Mouse (Mus musculus) intestine, embryonic 14.5 days (tissue): ENCODE results near the gene Rnf41. TPM values are rescaled to one million over a fixed set of nuclear protein-coding genes. Genes with fewer than 3 reads are reported as not detected.

ENCODE experiments used
- ATAC-seq: fragments of 200-750 bp; cut with Nextera tagmentation; replicated peaks from 2 replicates; pipeline ENCODE4 v1.8.0; 2017; ENCODE audit warnings: low read depth, moderate number of reproducible peaks, moderate TSS enrichment, moderate library complexity; ENCODE audit not compliant: low FRiP score, low TSS enrichment
- DNase-seq: peaks from one replicate; pipeline ENCODE4 v3.0.0-alpha.2; 2018; ENCODE audit warnings: low spot score
- H3K27ac ChIP-seq: fragments of 300-500 bp; sonication (generic); 2 replicates; pipeline ENCODE4 v1.5.1; 2014; ENCODE audit warnings: low read depth, mild to moderate bottlenecking, control low read depth
- H3K27me3 ChIP-seq: fragments of 300-500 bp; sonication (generic); replicated peaks from 2 replicates; pipeline ENCODE4 v1.6.1; 2014; ENCODE audit warnings: low read length, control low read depth; ENCODE audit not compliant: control insufficient read depth, insufficient read depth
- H3K36me3 ChIP-seq: fragments of 300-500 bp; sonication (generic); 2 replicates; pipeline ENCODE4 v1.6.1; 2014; ENCODE audit warnings: low read length, control low read depth; ENCODE audit not compliant: control insufficient read depth, insufficient read depth
- H3K4me1 ChIP-seq: fragments of 300-500 bp; sonication (generic); replicated peaks from 2 replicates; pipeline ENCODE4 v1.6.1; 2014; ENCODE audit warnings: low read length, control low read depth, mixed read lengths; ENCODE audit not compliant: control insufficient read depth, insufficient read depth
- H3K4me2 ChIP-seq: fragments of 300-500 bp; sonication (generic); 2 replicates; pipeline ENCODE4 v1.6.1; 2014; ENCODE audit warnings: low read length
- H3K4me3 ChIP-seq: fragments of 300-500 bp; sonication (generic); 2 replicates; pipeline ENCODE4 v1.5.1; 2014; ENCODE audit warnings: low read depth, low read length, control low read depth, mixed read lengths
- H3K9ac ChIP-seq: fragments of 300-500 bp; sonication (generic); 2 replicates; pipeline ENCODE4 v1.6.1; 2014; ENCODE audit warnings: mild to moderate bottlenecking, low read length
- H3K9me3 ChIP-seq: fragments of 300-500 bp; sonication (generic); 2 replicates; pipeline ENCODE4 v1.6.1; 2016; ENCODE audit warnings: low read length, control low read depth; ENCODE audit not compliant: control insufficient read depth
- WGBS: fragments of 180-500 bp; shearing (Covaris S2); extraction: QIAGEN DNeasy Blood & Tissue Kit; methylation state at CpG from one replicate; pipeline ENCODE4 v1.1.7; 2014; 5-methylcytosine and 5-hydroxymethylcytosine counted together
- polyA plus RNA-seq: library from polyadenylated mRNA; unstranded; fragments of >200 nt; fragmentation: Nextera tagmentation; extraction: Ambion mirVana; gene quantifications from 2 replicates; pipeline ENCODE4 v1.2.1, GENCODE M21; 2014

Rnf41 gene
- 30.5 and 36.0 TPM in 2 replicates for polyA plus RNA-seq

DNA sequence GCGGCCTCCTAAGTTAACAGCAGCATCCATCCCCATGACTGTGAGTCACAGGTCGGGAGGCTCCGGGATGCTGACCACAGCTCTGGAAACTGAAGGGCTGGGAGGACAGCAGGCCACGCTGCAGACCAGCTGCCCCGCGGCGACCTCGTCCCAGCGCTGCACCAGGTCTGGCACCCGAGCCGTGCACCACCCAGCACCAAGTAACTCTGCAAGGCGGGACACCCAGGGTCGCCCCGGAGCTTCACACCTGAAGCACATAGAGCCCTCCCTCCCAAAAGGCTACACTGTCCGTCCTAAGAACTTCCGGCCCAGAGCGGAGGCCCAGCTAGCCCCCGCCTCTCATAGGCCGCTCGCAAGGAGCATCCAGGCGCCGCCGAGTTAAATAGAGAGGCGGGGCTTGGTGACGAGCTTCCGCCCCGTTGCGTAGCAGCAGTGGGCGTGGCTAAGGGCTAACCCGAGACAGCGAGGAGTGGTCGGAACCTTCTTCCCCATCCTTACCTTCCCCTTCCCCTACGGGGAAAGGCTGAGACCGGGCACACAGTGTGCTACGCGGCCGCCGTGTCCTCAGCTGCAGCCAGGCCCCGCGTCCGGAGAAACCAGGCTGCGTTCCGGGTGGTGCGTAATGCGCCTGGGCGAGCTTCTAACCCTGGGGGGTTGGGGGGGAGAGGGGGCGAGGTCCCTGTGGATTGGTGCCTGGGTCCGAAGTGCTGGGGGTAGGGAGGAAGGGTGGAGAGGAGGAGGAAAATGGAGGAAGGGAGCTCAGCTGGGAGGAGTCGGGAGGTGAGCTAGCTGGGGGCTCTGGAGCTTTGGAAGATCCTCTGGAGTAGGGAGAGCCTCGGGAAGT is at the start of gene Rnf41, which contains the start of gene Nabp2:
Rnf41 (plus strand) TSS at position 447 of the 844 bp plus-strand sequence.
Nabp2 (minus strand) TSS at position 282 of the 844 bp plus-strand sequence.
- Histone ChIP-seq H3K9ac (peak within 1 kb of the TSS; percentile 74), H3K36me3 (peaks cover 37% of the 10 kb centered on the region), H3K9me3 (no peaks in the 10 kb centered on the region), H3K27me3 (no peaks in the 10 kb centered on the region), H3K4me3 (peak within 1 kb of the TSS; percentile 91), H3K27ac (peak within 1 kb of the TSS; percentile 89), H3K4me2 (peak within 1 kb of the TSS; percentile 97), H3K4me1 (peaks cover 28% of the 10 kb centered on the region)
- WGBS: under 1% methylated on average over 50 of the region's 50 CpGs
- ATAC-seq (peak; percentile 90), DNase-seq (peak; percentile 98)

GRCm38 (mm10) chr10:128361836-128362235 is 49.6 kb upstream of the Rnf41 start:
- no peak overlapping the region for H3K9ac ChIP-seq
- H3K4me1 ChIP-seq: no peaks in the 10 kb centered on the region
- H3K36me3 ChIP-seq: peaks cover 74% of the 10 kb centered on the region
- no peak for ATAC-seq
- H3K4me2 ChIP-seq: no peak overlapping the region
- no peak for DNase-seq
- no peaks in the 10 kb centered on the region for H3K27me3 ChIP-seq
- WGBS: 88% methylated on average over 6 of the region's 6 CpGs
- H3K27ac ChIP-seq: no peak overlapping the region
- H3K9me3 ChIP-seq: no peaks in the 10 kb centered on the region
- no peak overlapping the region for H3K4me3 ChIP-seq

DNA sequence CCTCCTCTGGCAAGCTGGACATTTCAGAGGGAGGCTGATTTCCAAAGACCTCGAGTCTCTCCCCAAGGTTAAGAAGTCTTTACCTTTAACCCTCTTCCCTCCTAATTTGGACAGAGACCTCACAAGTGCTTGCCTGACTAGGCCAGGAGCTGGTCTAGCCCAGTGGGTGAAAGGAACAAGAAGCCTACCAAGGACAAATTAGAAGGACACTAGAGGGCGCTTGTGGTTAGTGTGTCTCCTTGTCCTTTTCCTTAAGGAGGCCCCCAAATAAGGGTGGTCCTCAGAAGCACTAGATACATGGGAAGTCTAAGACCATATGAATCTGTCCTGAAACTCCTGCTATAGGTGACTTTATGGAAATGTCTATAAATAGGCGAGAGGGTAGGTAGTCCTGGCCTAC is 48.9 kb upstream of the Rnf41 start:
- Histone ChIP-seq H3K4me2 (no peak overlapping the region), H3K36me3 (peaks cover 74% of the 10 kb centered on the region), H3K9me3 (no peaks in the 10 kb centered on the region), H3K9ac (no peak overlapping the region), H3K4me3 (no peak overlapping the region), H3K27me3 (no peaks in the 10 kb centered on the region), H3K4me1 (peaks cover 3% of the 10 kb centered on the region; the same call in 1 of the 2 replicates), H3K27ac (no peak overlapping the region)
- DNase-seq (no peak), ATAC-seq (no peak)
- 50% methylated on average over 3 of the region's 3 CpGs for WGBS

DNA sequence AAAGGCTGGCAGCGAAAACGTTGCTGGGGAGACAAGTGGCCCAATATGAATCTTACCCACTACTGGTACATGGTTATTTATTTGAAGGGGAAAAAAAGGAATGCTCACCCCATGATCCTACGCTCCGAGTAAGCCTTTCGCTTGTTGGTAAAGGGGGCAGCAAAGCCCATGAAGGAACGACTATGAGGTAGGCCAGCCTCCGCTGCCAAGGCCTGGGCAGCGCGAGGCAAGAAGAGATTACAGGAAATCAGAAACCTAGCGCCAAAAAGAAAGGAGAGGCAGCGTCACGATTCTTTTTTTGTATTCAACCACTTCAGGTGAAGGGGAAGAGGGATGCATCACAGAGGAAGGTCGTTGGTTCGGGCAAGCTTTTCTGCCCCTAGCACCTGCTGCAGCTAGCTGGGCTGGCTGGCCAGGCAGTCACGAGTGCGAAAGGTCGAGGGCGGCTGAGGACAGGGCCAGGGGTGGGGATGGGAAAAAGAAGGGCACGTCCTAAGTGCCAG is 43.5 kb upstream of the Rnf41 start:
- peak; percentile 64 for DNase-seq
- ATAC-seq: no peak; the same call in 1 of the 2 replicates
- Histone ChIP-seq H3K36me3 (peaks cover 22% of the 10 kb centered on the region), H3K9ac (peak overlapping the region; percentile 67), H3K27me3 (no peaks in the 10 kb centered on the region), H3K4me3 (peak overlapping the region; percentile 74), H3K27ac (peak overlapping the region; percentile 93), H3K4me1 (peaks cover 10% of the 10 kb centered on the region), H3K9me3 (no peaks in the 10 kb centered on the region), H3K4me2 (peak overlapping the region; percentile 91)
- WGBS: 14% methylated on average over 19 of the region's 19 CpGs

DNA sequence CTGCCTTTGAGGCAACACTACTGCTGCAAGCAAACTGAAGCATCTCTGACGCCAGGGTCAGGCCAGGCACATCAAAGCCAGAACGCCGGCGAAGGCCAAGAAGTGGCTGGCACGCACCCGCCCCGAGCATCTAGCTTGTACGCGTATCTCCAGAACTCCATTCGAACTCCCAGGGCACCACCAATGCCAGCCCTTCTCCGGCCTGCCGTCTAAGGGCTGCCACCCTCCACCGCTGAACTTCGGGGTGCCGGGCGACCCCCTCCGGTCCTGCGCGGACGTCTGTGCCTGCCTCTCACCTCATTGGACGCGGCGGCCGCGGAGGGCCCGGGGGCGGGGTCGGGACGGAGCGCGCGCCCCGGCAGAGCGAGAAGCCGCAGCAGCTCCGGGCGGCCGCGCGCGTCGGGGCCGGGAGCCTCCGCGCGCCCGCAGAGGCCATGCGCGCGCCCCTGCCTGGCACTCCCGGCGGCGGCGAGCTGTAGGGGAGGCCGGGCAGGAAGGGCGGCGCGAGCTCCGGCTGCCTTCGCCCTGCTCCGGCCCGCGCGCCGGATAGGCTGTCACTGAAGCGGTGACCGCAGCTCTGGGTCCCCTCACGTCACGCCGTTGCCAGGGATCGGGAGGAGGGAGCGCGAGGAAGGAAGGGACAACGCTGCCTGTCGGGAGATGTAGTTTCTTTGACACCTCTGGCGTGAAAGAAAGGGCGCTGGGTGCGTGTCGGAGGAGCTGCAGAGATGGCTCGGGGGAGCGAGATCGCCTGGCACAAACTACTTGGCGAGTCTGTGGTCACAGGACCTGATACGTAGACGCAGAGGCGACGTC is 42.8 kb upstream of the Rnf41 start, which contains the start of gene Coq10a:
Coq10a (minus strand) TSS at position 596 of the 816 bp plus-strand sequence.
- Histone ChIP-seq H3K4me3 (peak within 1 kb of the TSS; percentile 74), H3K27ac (peak within 1 kb of the TSS; percentile 93), H3K9me3 (no peaks in the 10 kb centered on the region), H3K27me3 (no peaks in the 10 kb centered on the region), H3K4me2 (peak within 1 kb of the TSS; percentile 91), H3K9ac (peak within 1 kb of the TSS; percentile 67), H3K4me1 (peaks cover 10% of the 10 kb centered on the region), H3K36me3 (peaks cover 15% of the 10 kb centered on the region)
- ATAC-seq: peak; percentile 93
- peak; percentile 92 for DNase-seq
- under 1% methylated on average over 87 of the region's 87 CpGs for WGBS

DNA sequence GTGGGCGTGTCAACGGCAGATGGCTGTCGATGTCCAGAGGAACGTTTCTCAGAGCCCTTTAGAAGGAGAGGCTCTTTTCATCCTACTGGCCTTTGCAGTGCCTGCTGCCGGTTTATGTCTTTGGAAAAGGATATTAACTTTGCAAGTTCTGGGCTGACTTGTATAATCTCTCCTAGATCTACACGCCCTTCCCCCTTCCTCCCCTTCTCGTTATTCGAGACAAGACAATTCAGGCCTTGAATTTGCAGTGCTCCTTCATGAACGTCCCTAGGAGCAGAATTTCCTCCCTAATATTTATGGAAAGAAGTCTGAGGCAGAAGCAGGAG is 42.3 kb upstream of the Rnf41 start:
- no peaks in the 10 kb centered on the region for H3K27me3 ChIP-seq
- H3K4me2 ChIP-seq: peak overlapping the region; percentile 91
- peaks cover 10% of the 10 kb centered on the region for H3K4me1 ChIP-seq
- DNase-seq: no peak
- no peaks in the 10 kb centered on the region for H3K9me3 ChIP-seq
- peak overlapping the region; percentile 67 for H3K9ac ChIP-seq
- ATAC-seq: no peak
- 6% methylated on average over 9 of the region's 9 CpGs for WGBS
- peak overlapping the region; percentile 93 for H3K27ac ChIP-seq
- peak overlapping the region; percentile 74 for H3K4me3 ChIP-seq
- peaks cover 12% of the 10 kb centered on the region for H3K36me3 ChIP-seq

GRCm38 (mm10) chr10:128369599-128369998 is 41.9 kb upstream of the Rnf41 start:
- no peaks in the 10 kb centered on the region for H3K27me3 ChIP-seq
- DNase-seq: no peak
- H3K36me3 ChIP-seq: peaks cover 8% of the 10 kb centered on the region
- peak overlapping the region; percentile 67; the same call in 1 of the 2 replicates for H3K9ac ChIP-seq
- no peaks in the 10 kb centered on the region for H3K9me3 ChIP-seq
- peak overlapping the region; percentile 91 for H3K4me2 ChIP-seq
- peak overlapping the region; percentile 93 for H3K27ac ChIP-seq
- H3K4me1 ChIP-seq: peaks cover 10% of the 10 kb centered on the region
- 74% methylated on average over 6 of the region's 6 CpGs for WGBS
- no peak for ATAC-seq
- H3K4me3 ChIP-seq: peak overlapping the region; percentile 74

DNA sequence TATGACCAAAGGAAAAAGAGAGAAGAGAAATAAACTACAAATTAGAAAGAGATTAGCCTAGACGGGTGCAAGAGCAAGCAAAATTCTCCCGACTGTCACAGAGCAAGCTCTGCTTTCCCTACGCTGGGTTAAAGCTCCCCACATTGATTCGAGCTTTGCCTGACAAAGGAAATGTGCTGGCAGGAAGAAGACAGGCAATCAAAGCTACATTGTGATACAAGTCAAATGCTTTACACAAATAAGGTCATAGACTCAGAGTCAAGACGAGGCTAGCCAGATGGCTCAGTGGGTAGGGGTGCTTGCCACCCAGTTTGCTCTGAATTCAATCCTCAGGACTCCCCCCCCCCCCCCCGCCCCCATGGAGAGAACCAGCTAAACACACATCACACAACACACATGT is 41.4 kb upstream of the Rnf41 start:
- Histone ChIP-seq H3K4me3 (no peak overlapping the region), H3K4me1 (peaks cover 10% of the 10 kb centered on the region), H3K9me3 (no peaks in the 10 kb centered on the region), H3K4me2 (no peak overlapping the region), H3K9ac (no peak overlapping the region), H3K36me3 (peaks cover 4% of the 10 kb centered on the region), H3K27me3 (no peaks in the 10 kb centered on the region), H3K27ac (no peak overlapping the region)
- DNase-seq (no peak), ATAC-seq (no peak)
- WGBS: 71% methylated on average over 5 of the region's 6 CpGs
